Mouse (Mus musculus) midbrain, embryonic 10.5 days (tissue): ENCODE data around the gene Desi1. TPM values are rescaled to one million over a fixed set of nuclear protein-coding genes. Genes with fewer than 3 reads are reported as not detected.
"Not testable (repeated sequence)": the region's sequence is repeated elsewhere in the genome, so short reads cannot be mapped to it uniquely, and the experiment has no call there.

Experiments used
- DNase-seq: peaks from one replicate; pipeline ENCODE4 v3.0.0-alpha.2; 2017; ENCODE audit warnings: low spot score
- H3K27ac ChIP-seq: fragments of 300-500 bp; sonication (generic); replicated peaks from 2 replicates; pipeline ENCODE4 v1.5.1; 2016; ENCODE audit warnings: mild to moderate bottlenecking
- H3K27me3 ChIP-seq: fragments of 300-500 bp; sonication (generic); 2 replicates; pipeline ENCODE4 v1.6.1; 2016; ENCODE audit warnings: low read depth, mild to moderate bottlenecking; ENCODE audit not compliant: poor library complexity, severe bottlenecking
- H3K36me3 ChIP-seq: fragments of 300-500 bp; sonication (generic); 2 replicates; pipeline ENCODE4 v1.6.1; 2016; ENCODE audit warnings: mild to moderate bottlenecking, moderate library complexity
- H3K4me1 ChIP-seq: fragments of 300-500 bp; sonication (generic); 2 replicates; pipeline ENCODE4 v1.6.1; 2016
- H3K4me3 ChIP-seq: fragments of 300-500 bp; sonication (generic); 2 replicates; pipeline ENCODE4 v1.5.1; 2016; ENCODE audit warnings: mild to moderate bottlenecking, moderate library complexity
- H3K9me3 ChIP-seq: fragments of 300-500 bp; sonication (generic); replicated peaks from 2 replicates; pipeline ENCODE4 v1.6.1; 2016; ENCODE audit warnings: mild to moderate bottlenecking
- WGBS: fragments of 180-500 bp; shearing (Covaris S2); methylation state at CpG from one replicate; pipeline ENCODE4 v1.1.7; 2016; 5-methylcytosine and 5-hydroxymethylcytosine counted together
- polyA plus RNA-seq: library from polyadenylated mRNA; unstranded; fragments of >200 nt; fragmentation: Nextera tagmentation; extraction: Ambion mirVana; gene quantifications from 2 replicates; pipeline ENCODE4 v1.2.1, GENCODE M21; 2016

The Desi1 gene
- polyA plus RNA-seq, 1 experiment from 2014 or later = 37.7 TPM

- no peak for DNase-seq
- H3K4me3 ChIP-seq = peak overlapping the region; percentile 85
- peak overlapping the region; percentile 91 for H3K27ac ChIP-seq
- WGBS = under 1% methylated on average over 39 of the region's 39 CpGs
- H3K27me3 ChIP-seq = no peaks in the 10 kb centered on the region
- peaks cover 36% of the 10 kb centered on the region for H3K4me1 ChIP-seq
- H3K9me3 ChIP-seq = no peaks in the 10 kb centered on the region
- H3K36me3 ChIP-seq = peaks cover 26% of the 10 kb centered on the region
These were observed 18.1 kb downstream of the Desi1 start for GRCm38 (mm10) chr15:82015392-82016100.

DNA sequence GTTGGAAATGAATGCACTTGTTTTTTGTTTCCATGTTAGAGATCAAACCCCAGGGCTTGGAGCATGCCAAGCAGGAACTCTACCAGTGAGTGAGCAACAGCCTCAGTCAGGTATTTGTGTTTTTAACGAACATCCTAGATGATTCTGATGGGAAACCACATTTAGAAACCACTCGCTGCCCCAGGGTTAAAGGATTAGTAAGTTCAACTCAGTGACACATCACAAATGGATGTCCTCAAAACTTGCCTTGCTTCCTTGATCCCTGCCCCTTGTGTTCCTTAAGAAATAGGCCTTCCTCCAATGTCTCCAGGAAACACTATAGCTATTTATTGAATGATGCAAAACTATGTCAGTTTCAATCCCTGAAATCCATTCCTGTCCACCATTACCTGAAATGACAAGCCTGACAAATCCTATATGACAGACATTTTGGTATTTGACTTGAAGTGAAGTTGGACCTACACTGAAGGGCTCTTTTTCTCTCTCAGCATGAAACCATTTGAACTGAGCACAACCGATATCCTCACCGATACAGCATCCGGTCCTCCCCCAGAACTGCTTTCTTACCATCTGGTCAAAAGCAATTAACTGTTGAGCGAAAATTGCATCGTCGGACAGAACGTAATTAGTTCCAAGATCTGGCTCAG lies 18.8 kb downstream of the Desi1 start:
- no peak for DNase-seq
- 21% methylated on average over 9 of the region's 9 CpGs for WGBS
- H3K4me1 ChIP-seq = peaks cover 36% of the 10 kb centered on the region
- H3K27ac ChIP-seq = peak overlapping the region; percentile 91
- H3K36me3 ChIP-seq = peaks cover 19% of the 10 kb centered on the region
- no peaks in the 10 kb centered on the region for H3K9me3 ChIP-seq
- H3K4me3 ChIP-seq = peak overlapping the region; percentile 85
- no peaks in the 10 kb centered on the region for H3K27me3 ChIP-seq

DNA sequence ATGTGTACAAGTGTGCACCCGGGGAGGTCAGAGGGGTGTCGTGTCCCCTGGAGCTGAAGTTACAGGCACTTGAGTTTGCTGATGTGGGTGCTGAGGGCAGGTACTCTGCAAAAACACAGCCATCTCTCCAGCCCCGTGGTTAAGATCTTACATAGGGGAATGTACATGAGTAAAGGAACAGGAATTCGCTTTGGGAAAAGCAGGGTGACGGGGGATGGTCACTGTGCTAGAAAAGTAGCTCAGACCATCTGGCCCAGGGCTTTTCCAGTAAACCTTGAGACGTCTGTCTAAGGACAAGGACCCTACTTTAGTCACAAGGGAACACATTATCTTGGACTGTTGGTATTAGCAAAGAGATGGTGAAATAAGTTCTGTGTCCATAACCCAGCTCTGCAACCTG lies 21.7 kb downstream of the Desi1 start:
- peaks cover 7% of the 10 kb centered on the region; the same call in 1 of the 2 replicates for H3K36me3 ChIP-seq
- H3K27ac ChIP-seq = no peak overlapping the region
- WGBS = 92% methylated on average over 6 of the region's 6 CpGs
- peaks cover 29% of the 10 kb centered on the region for H3K4me1 ChIP-seq
- no peak for DNase-seq
- H3K9me3 ChIP-seq = no peaks in the 10 kb centered on the region
- H3K4me3 ChIP-seq = no peak overlapping the region
- H3K27me3 ChIP-seq = no peaks in the 10 kb centered on the region

DNA sequence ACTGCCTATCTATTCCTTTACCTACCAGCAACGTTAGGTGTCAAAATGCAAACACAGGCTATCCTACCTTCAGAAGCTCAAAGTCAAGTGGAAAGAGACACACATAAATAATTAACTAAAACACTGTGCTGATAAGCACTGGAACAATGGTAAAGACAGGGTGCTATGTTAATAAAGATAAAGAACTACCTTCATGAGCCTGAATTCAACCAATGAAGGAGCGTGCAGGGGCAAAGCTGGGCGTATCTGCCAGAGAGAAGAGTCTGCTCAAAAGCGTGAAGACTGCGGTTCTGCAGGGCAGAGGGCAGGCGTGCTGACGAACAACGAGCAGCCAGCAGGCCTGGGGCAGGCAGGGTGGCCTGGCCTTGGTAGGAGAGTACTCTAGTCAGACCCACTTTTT lies 29.4 kb downstream of the Desi1 start:
- H3K27me3 ChIP-seq = no peaks in the 10 kb centered on the region
- 91% methylated on average over 8 of the region's 8 CpGs for WGBS
- H3K9me3 ChIP-seq = no peaks in the 10 kb centered on the region
- no peak for DNase-seq
- H3K4me3 ChIP-seq = no peak overlapping the region
- H3K27ac ChIP-seq = no peak overlapping the region
- H3K36me3 ChIP-seq = peaks cover 50% of the 10 kb centered on the region
- H3K4me1 ChIP-seq = no peaks in the 10 kb centered on the region

GRCm38 (mm10) chr15:81993992-81994391 lies 39.7 kb downstream of the Desi1 start:
- Histone ChIP-seq H3K27me3 (no peaks in the 10 kb centered on the region), H3K9me3 (no peaks in the 10 kb centered on the region), H3K4me3 (no peak overlapping the region), H3K4me1 (peaks cover 4% of the 10 kb centered on the region), H3K27ac (no peak overlapping the region), H3K36me3 (peaks cover 64% of the 10 kb centered on the region)
- no peak for DNase-seq
- WGBS = 88% methylated on average over 6 of the region's 6 CpGs

GRCm38 (mm10) chr15:81990549-81990948 lies 43.1 kb downstream of the Desi1 start:
- no peak overlapping the region for H3K4me3 ChIP-seq
- H3K4me1 ChIP-seq = peaks cover 9% of the 10 kb centered on the region
- peaks cover 31% of the 10 kb centered on the region for H3K36me3 ChIP-seq
- no peaks in the 10 kb centered on the region for H3K9me3 ChIP-seq
- H3K27ac ChIP-seq = no peak overlapping the region
- WGBS = 48% methylated on average over 7 of the region's 7 CpGs
- no peaks in the 10 kb centered on the region for H3K27me3 ChIP-seq
- no peak for DNase-seq

- H3K4me1 ChIP-seq = peaks cover 19% of the 10 kb centered on the region
- WGBS = 44% methylated on average over 11 of the region's 11 CpGs
These were observed 44.1 kb downstream of the Desi1 start for GRCm38 (mm10) chr15:81989371-81990062.

GRCm38 (mm10) chr15:81987646-81988045 lies 46.0 kb downstream of the Desi1 start, which contains the start of gene Xrcc6:
Gene Xrcc6 (plus strand): TSS chr15:81987835.
- no peak for DNase-seq
- Histone ChIP-seq H3K4me3 (no peak within 1 kb of the TSS), H3K27me3 (no peaks in the 10 kb centered on the region), H3K4me1 (peaks cover 19% of the 10 kb centered on the region), H3K9me3 (no peaks in the 10 kb centered on the region), H3K27ac (no peak within 1 kb of the TSS), H3K36me3 (0 out of 2 replicates have a peak, but pooled peaks cover 2% of the 10 kb centered on the region)
- WGBS = 86% methylated on average over 3 of the region's 3 CpGs

More at GRCm38 (mm10) chr15:81989371-81990062, 44.1 kb downstream of the Desi1 start:
- peaks cover 21% of the 10 kb centered on the region for H3K36me3 ChIP-seq
- no peak overlapping the region for H3K4me3 ChIP-seq
- peak overlapping the region; percentile 66 for H3K27ac ChIP-seq
- DNase-seq = peak; percentile 88
- H3K27me3 ChIP-seq = no peaks in the 10 kb centered on the region
- H3K9me3 ChIP-seq = no peaks in the 10 kb centered on the region

DNA sequence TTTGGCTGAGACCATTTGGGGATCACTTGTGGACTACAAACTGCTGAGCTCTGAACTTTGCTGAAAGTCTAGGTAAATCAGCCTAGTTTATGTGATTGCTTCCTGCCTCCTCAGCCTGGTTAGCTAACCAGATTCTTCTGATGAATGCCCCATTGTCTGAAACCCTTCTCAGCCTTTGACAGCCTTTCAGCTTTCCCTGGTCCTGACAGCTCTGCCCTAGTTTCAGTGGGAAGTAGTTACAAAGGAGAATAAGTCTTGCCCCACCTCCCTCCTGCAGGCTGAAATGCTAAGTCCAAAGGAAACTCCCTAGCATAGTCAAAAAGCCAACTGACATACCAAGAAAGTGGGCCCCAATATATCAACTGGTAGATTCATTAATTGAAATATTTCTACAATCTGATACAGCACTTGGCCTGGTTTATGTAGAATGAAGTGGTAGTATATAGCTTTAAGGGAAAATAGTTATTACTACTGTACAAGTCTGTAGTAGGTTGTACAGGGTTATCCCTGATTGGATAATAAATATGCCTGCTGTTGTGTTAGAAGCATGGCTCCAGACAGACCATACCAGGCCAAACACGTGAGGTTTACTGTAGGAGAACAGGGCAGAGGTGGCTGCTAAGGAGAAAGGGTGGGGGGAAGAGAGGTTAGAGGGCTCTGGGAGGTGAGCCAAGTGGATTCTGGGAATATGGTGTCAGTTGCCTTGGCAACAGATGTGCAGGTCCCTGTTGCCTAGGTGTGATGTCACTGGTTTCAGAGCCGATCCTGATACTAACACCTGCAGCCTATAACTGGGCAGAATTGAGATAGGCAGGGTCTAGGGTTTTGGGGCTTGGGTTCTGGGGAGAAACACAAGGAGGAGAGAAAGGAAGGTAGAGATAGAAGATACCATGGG lies 48.1 kb downstream of the Desi1 start:
- H3K4me1 ChIP-seq = peaks cover 19% of the 10 kb centered on the region
- no peak for DNase-seq
- H3K27ac ChIP-seq = no peak overlapping the region; the same call in 1 of the 2 replicates
- 71% methylated on average over 2 of the region's 2 CpGs for WGBS
- no peaks in the 10 kb centered on the region for H3K9me3 ChIP-seq
- H3K27me3 ChIP-seq = no peaks in the 10 kb centered on the region
- H3K36me3 ChIP-seq = no peaks in the 10 kb centered on the region
- H3K4me3 ChIP-seq = no peak overlapping the region

DNA sequence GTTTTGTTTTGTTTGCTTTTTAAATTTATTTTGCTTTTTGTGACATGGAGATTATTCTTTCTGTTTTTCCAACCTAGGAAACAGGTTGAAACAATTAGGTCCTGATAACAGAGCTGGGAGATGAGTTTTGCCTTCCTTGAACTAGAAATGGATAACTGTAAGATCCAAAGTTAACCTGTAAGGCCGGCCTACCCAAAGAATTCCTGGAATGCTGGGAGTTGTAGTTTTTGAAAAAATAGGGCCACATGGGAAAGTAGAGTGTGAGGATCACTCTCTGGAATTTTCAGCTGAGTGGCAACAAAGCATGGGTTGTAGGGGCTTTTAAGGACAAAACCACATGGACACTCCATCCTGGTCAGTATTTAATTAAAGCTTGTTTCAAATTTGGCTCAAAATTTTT lies 51.5 kb downstream of the Desi1 start:
- H3K36me3 ChIP-seq = no peaks in the 10 kb centered on the region
- H3K27me3 ChIP-seq = no peaks in the 10 kb centered on the region
- WGBS = 63% methylated on average over 1 of the region's 1 CpGs
- no peaks in the 10 kb centered on the region for H3K9me3 ChIP-seq
- H3K27ac ChIP-seq = no peak overlapping the region
- H3K4me1 ChIP-seq = peaks cover 15% of the 10 kb centered on the region
- DNase-seq = no peak
- H3K4me3 ChIP-seq = no peak overlapping the region

GRCm38 (mm10) chr15:81980321-81980720 lies 53.3 kb downstream of the Desi1 start, which contains the start of gene 1700029P11Rik:
Gene 1700029P11Rik (plus strand): TSS chr15:81980540.
- no peak within 1 kb of the TSS for H3K27ac ChIP-seq
- DNase-seq = no peak
- H3K9me3 ChIP-seq = 0 out of 2 replicates have a peak, but pooled peaks cover 1% of the 10 kb centered on the region
- no peaks in the 10 kb centered on the region for H3K27me3 ChIP-seq
- H3K4me1 ChIP-seq = peaks cover 8% of the 10 kb centered on the region
- no peak within 1 kb of the TSS for H3K4me3 ChIP-seq
- WGBS = 96% methylated on average over 23 of the region's 23 CpGs
- no peaks in the 10 kb centered on the region for H3K36me3 ChIP-seq

DNA sequence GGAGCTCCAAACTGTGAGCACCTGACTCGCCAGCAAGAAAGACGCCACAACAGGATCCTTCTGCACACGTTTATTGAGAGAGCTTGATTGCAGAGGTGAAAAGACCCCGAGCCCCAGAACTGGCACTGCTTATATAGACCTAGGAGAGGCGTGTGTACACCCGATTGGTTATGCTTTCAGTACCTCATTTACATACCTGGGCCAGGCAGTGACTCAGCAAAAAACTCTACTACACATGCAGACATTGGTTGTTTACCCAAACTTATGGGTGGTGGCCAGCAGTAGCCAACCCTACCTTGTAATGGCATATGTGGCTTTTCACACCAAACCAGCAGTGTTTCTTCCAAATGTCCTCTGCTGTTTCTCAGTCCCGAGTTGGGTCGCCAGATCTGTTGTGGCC lies 58.5 kb downstream of the Desi1 start:
- H3K9me3 ChIP-seq = peaks cover 15% of the 10 kb centered on the region
- H3K4me3 ChIP-seq, H3K4me1 ChIP-seq, H3K27ac ChIP-seq, H3K36me3 ChIP-seq, DNase-seq, H3K27me3 ChIP-seq: not testable (repeated sequence)
- 94% methylated on average over 8 of the region's 8 CpGs for WGBS
